Mouse (Mus musculus): ENCODE measurements around the gene Rcn3.

- TF ChIP-seq CTCF (IDR thresholded peaks at IDR 0.05; ENCODE audit: control insufficient read depth, insufficient read depth, insufficient replicate concordance, low read depth, low read length), result no peak
- no peak for TF ChIP-seq POLR2A (IDR thresholded peaks at IDR 0.05; ENCODE audit: control insufficient read depth, low read depth, low read length)
These were observed 1.6 kb downstream of the Rcn3 start for GRCm38 (mm10) chr7:45090251-45090977.

Measured in testis, adult 2 months (tissue).